Mouse (Mus musculus): Measurements from ENCODE around the gene Idua. TPM values are rescaled to one million over a fixed set of nuclear protein-coding genes. Genes with fewer than 3 reads are reported as not detected.

Gene Idua
- total RNA-seq, 2 experiments from 2014 or later, result 8.6 to 9.4 TPM

- no peak for DNase-seq (ENCODE audit: low spot score in 2 of 2)
These were observed 5.6 kb upstream of the Idua start for GRCm38 (mm10) chr5:108654444-108654990.

- DNase-seq (ENCODE audit: low spot score in 2 of 2), result no peak
These were observed 4.8 kb upstream of the Idua start for GRCm38 (mm10) chr5:108655381-108655780.

- DNase-seq (ENCODE audit: low spot score in 2 of 2), result peak in 1 of 2 experiments; percentile 7
These were observed 4.1 kb upstream of the Idua start for GRCm38 (mm10) chr5:108655891-108656650.

- no peak for DNase-seq (ENCODE audit: low spot score in 2 of 2)
These were observed 2.7 kb upstream of the Idua start for GRCm38 (mm10) chr5:108657406-108657805.

- no peak for DNase-seq (ENCODE audit: low spot score in 2 of 2)
These were observed 1.5 kb upstream of the Idua start for GRCm38 (mm10) chr5:108658611-108659010.

GRCm38 (mm10) chr5:108660632-108661268, 619 bp downstream of the Idua start:
- DNase-seq (ENCODE audit: low spot score in 2 of 2), result peak; percentile 88 to 91

GRCm38 (mm10) chr5:108662772-108663171, 2.6 kb downstream of the Idua start:
- no peak for DNase-seq (ENCODE audit: low spot score in 2 of 2)

GRCm38 (mm10) chr5:108665066-108665465, 4.9 kb downstream of the Idua start:
- no peak for DNase-seq (ENCODE audit: low spot score in 2 of 2)

GRCm38 (mm10) chr5:108667370-108667769, 7.2 kb downstream of the Idua start:
- no peak for DNase-seq (ENCODE audit: low spot score in 2 of 2)

GRCm38 (mm10) chr5:108668387-108668932, 8.3 kb downstream of the Idua start:
- DNase-seq (ENCODE audit: low spot score in 2 of 2), result no peak

GRCm38 (mm10) chr5:108668977-108669936, 9.1 kb downstream of the Idua start, which contains the start of gene Dgkq:
Dgkq (minus strand) TSS chr5:108669672.
- DNase-seq (ENCODE audit: low spot score in 2 of 2), result peak; percentile 83 to 86

GRCm38 (mm10) chr5:108669986-108670385, 9.9 kb downstream of the Idua start:
- DNase-seq (ENCODE audit: low spot score in 2 of 2), result no peak

GRCm38 (mm10) chr5:108670785-108671184, 10.7 kb downstream of the Idua start:
- peak in 1 of 2 experiments; percentile 62 for DNase-seq (ENCODE audit: low spot score in 2 of 2)

GRCm38 (mm10) chr5:108671757-108672156, 11.6 kb downstream of the Idua start:
- no peak for DNase-seq (ENCODE audit: low spot score in 2 of 2)

GRCm38 (mm10) chr5:108674624-108675023, 14.5 kb downstream of the Idua start:
- no peak for DNase-seq (ENCODE audit: low spot score in 2 of 2)

GRCm38 (mm10) chr5:108675251-108675816, 15.2 kb downstream of the Idua start, which contains the start of gene Slc26a1:
Slc26a1 (minus strand) TSS chr5:108675569.
- no peak for DNase-seq (ENCODE audit: low spot score in 2 of 2)

GRCm38 (mm10) chr5:108676772-108677498, 16.8 kb downstream of the Idua start:
- DNase-seq (ENCODE audit: low spot score in 2 of 2), result no peak

GRCm38 (mm10) chr5:108677605-108678295, 17.6 kb downstream of the Idua start:
- peak; percentile 81 to 85 for DNase-seq (ENCODE audit: low spot score in 2 of 2)

- no peak for DNase-seq (ENCODE audit: low spot score in 2 of 2)
These were observed 18.2 kb downstream of the Idua start for GRCm38 (mm10) chr5:108678296-108678854.

All from layer of hippocampus, postnatal 10 days (tissue).